Mouse (Mus musculus) heart, embryonic 10.5 days (tissue): ENCODE data around the gene Kdm7a. TPM values are rescaled to one million over a fixed set of nuclear protein-coding genes. Genes with fewer than 3 reads are reported as not detected.

Experiments used
- DNase-seq: peaks from one replicate; pipeline ENCODE4 v3.0.0-alpha.2; 2017; ENCODE audit warnings: low spot score
- H3K27ac ChIP-seq: fragments of 300-500 bp; sonication (generic); 2 replicates; pipeline ENCODE4 v1.5.1; 2016; ENCODE audit warnings: mild to moderate bottlenecking
- H3K27me3 ChIP-seq: fragments of 300-500 bp; sonication (generic); 2 replicates; pipeline ENCODE4 v1.6.1; 2016; ENCODE audit warnings: mild to moderate bottlenecking; ENCODE audit not compliant: poor library complexity, insufficient read depth, severe bottlenecking
- H3K36me3 ChIP-seq: fragments of 300-500 bp; sonication (generic); 2 replicates; pipeline ENCODE4 v1.6.1; 2016; ENCODE audit warnings: mild to moderate bottlenecking, moderate library complexity
- H3K4me1 ChIP-seq: fragments of 300-500 bp; sonication (generic); 2 replicates; pipeline ENCODE4 v1.6.1; 2016; ENCODE audit warnings: mild to moderate bottlenecking
- H3K4me3 ChIP-seq: fragments of 300-500 bp; sonication (generic); 2 replicates; pipeline ENCODE4 v1.5.1; 2016; ENCODE audit warnings: mild to moderate bottlenecking, moderate library complexity
- H3K9me3 ChIP-seq: fragments of 300-500 bp; sonication (generic); 2 replicates; pipeline ENCODE4 v1.6.1; 2016; ENCODE audit warnings: mild to moderate bottlenecking, moderate library complexity
- WGBS: fragments of 180-500 bp; shearing (Covaris S2); methylation state at CpG from one replicate; pipeline ENCODE4 v1.1.7; 2016; 5-methylcytosine and 5-hydroxymethylcytosine counted together
- polyA plus RNA-seq: library from polyadenylated mRNA; unstranded; fragments of >200 nt; fragmentation: Nextera tagmentation; extraction: Ambion mirVana; gene quantifications from 2 replicates; pipeline ENCODE4 v1.2.1, GENCODE M21; 2016

Kdm7a gene
- polyA plus RNA-seq, result 4.9 and 5.7 TPM in 2 replicates

DNA sequence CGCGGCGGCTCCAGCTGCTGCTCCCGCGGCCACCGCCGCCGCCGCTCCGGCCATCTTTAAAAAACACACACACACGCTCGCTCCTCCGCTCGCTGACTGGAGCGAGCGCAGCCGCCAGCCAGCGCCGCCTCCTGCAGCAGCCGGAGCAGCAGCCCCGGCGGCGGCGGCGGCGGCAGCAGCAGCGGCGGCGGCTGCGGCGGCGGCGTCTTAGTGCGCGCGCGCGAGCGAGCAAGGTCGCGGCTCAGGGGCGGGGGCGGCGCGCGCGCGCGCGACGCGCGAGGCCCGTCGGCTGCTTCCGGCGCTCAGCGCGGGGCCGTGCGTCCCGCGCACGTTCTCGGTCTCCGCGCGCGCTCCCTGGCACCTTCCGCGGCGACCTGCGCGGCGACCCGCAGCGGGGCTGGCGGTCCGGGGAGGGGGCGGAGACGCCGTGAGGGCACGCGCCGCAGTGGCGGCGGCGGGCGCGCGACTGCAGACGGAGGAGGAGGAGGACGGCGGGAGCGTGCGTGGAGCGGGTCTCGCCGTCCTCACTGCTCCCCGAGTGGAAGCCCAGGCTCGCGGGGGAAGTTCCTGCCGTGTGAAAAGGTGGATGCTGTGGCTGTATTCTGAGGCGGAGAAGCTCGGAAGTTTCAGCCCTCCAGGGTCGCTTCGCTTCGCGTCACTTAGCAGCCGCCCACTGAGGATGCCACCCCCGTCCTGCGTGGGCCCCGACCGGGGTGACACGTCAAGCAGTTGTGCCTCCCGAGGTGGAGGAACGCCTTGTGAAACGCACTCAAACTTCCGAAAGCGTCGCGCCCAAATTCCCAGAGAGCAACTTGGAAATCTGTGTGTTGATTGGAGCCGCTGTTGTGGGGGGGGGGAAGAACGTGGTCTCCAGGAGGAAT, at the start of gene Kdm7a:
Kdm7a (minus strand) TSS at position 209 of the 881 bp plus-strand sequence.
- H3K27me3 ChIP-seq, result no peaks in the 10 kb centered on the region
- DNase-seq, result peak; percentile 88
- H3K4me3 ChIP-seq, result peak within 1 kb of the TSS; percentile 76
- WGBS, result 5% methylated on average over 124 of the region's 124 CpGs
- no peaks in the 10 kb centered on the region for H3K36me3 ChIP-seq
- no peaks in the 10 kb centered on the region for H3K9me3 ChIP-seq
- peaks cover 5% of the 10 kb centered on the region for H3K4me1 ChIP-seq
- peak within 1 kb of the TSS; percentile 96 for H3K27ac ChIP-seq

DNA sequence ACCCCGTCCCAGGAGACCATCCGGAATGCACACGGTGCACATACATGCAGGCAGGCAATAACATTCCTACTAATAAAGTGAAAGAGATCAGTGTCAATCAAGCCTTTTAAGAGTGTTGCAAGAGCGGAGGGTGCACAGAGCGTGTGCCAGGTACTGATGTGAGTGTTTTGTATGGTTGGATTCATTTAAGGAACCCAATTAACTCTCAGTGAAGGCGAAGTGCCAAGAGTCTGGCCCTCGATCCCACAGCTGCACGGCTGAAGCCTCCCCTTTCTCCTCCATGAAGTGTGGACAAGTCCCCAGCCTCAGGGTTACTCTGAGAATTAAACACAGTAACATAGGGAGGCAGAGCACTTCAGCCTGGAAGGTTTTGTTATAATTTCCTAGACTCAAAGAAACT, 48.7 kb upstream of the Kdm7a start:
- Histone ChIP-seq H3K4me3 (no peak overlapping the region), H3K9me3 (no peaks in the 10 kb centered on the region), H3K27me3 (peaks cover 17% of the 10 kb centered on the region; the same call in 1 of the 2 replicates), H3K4me1 (peaks cover 20% of the 10 kb centered on the region), H3K36me3 (no peaks in the 10 kb centered on the region), H3K27ac (no peak overlapping the region)
- DNase-seq, result no peak
- 75% methylated on average over 8 of the region's 8 CpGs for WGBS

GRCm38 (mm10) chr6:39250055-39250454, 43.5 kb upstream of the Kdm7a start:
- no peaks in the 10 kb centered on the region for H3K36me3 ChIP-seq
- no peaks in the 10 kb centered on the region for H3K4me1 ChIP-seq
- no peak overlapping the region for H3K27ac ChIP-seq
- 88% methylated on average over 2 of the region's 2 CpGs for WGBS
- DNase-seq, result no peak
- no peaks in the 10 kb centered on the region for H3K27me3 ChIP-seq
- no peak overlapping the region for H3K4me3 ChIP-seq
- H3K9me3 ChIP-seq, result no peaks in the 10 kb centered on the region

DNA sequence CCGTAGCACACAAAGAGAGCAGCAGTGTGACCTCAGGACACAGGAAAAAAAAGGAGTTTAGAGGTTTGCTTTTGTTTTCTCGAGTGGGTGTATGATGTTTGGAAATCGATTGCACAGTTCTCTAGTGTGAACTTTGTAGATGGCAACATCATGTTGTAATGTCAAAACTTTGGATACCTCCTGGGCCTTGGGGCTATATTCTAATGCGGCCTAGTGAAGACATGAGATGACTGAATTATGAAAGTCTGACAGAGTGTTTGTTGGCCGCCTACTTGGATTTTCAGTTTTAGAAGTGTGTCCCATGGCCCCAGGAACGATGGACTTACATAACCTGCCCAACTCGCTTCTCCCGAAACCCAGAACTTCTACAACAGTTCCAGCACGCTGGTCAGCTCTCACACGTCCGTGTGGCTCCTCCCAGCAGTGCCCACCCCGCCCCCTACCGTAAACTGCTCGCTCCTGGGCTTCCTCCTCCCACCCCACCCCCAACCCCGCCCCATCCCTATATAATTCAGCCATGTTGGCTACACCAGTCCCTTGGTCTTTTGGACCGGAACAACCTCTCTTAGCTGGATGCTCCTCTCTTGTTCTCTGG, 42.7 kb upstream of the Kdm7a start:
- no peak overlapping the region for H3K4me3 ChIP-seq
- WGBS, result 46% methylated on average over 16 of the region's 16 CpGs
- DNase-seq, result no peak

GRCm38 (mm10) chr6:39244066-39244465, 37.5 kb upstream of the Kdm7a start:
- Histone ChIP-seq H3K36me3 (no peaks in the 10 kb centered on the region), H3K4me3 (no peak overlapping the region), H3K27ac (no peak overlapping the region)

More for the DNA sequence above, 42.7 kb upstream of the Kdm7a start:
- Histone ChIP-seq H3K4me1 (no peaks in the 10 kb centered on the region), H3K9me3 (no peaks in the 10 kb centered on the region), H3K27ac (no peak overlapping the region), H3K27me3 (no peaks in the 10 kb centered on the region), H3K36me3 (no peaks in the 10 kb centered on the region)

GRCm38 (mm10) chr6:39243511-39243961, 36.9 kb upstream of the Kdm7a start:
- no peak for DNase-seq
- Histone ChIP-seq H3K27me3 (no peaks in the 10 kb centered on the region), H3K27ac (0 out of 2 replicates have a peak overlapping the region, but pooled peaks have one; percentile 6), H3K4me1 (peaks cover 19% of the 10 kb centered on the region; the same call in 1 of the 2 replicates), H3K9me3 (no peaks in the 10 kb centered on the region), H3K4me3 (no peak overlapping the region), H3K36me3 (no peaks in the 10 kb centered on the region)
- WGBS, result 58% methylated on average over 8 of the region's 8 CpGs

More at GRCm38 (mm10) chr6:39244066-39244465, 37.5 kb upstream of the Kdm7a start:
- H3K27me3 ChIP-seq, result no peaks in the 10 kb centered on the region
- WGBS, result 85% methylated on average over 9 of the region's 9 CpGs
- H3K4me1 ChIP-seq, result peaks cover 17% of the 10 kb centered on the region; the same call in 1 of the 2 replicates
- H3K9me3 ChIP-seq, result no peaks in the 10 kb centered on the region
- DNase-seq, result no peak

- Histone ChIP-seq H3K36me3 (no peaks in the 10 kb centered on the region), H3K9me3 (no peaks in the 10 kb centered on the region), H3K4me3 (no peak overlapping the region), H3K27me3 (no peaks in the 10 kb centered on the region), H3K4me1 (peaks cover 19% of the 10 kb centered on the region; the same call in 1 of the 2 replicates), H3K27ac (0 out of 2 replicates have a peak overlapping the region, but pooled peaks have one; percentile 6)
- peak; percentile 87 for DNase-seq
- WGBS, result 60% methylated on average over 8 of the region's 8 CpGs
These were observed 36.3 kb upstream of the Kdm7a start for GRCm38 (mm10) chr6:39242718-39243471.

DNA sequence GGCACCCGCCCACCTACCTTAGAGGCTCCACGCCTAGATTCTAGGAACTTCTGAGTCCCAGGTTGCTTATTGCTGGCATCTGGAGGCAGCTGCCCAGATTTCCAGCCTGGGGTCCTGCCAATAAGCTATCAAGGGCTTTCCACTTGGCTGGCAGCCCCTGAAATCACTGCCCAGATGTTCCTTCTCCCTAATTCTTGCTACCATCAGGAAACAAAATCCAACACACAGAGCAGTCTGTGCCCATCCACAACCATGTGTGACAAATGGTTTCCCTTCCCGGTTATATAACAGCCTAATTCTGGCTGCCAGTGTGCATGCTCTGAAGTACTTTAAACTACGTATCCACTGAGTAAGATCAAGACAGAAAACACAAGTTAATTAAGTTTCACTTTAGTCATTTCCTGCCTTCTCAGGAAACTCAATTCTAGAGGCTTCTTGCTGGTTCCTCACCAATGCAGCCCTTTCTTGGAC, 34.9 kb upstream of the Kdm7a start:
- Histone ChIP-seq H3K4me3 (no peak overlapping the region), H3K27me3 (no peaks in the 10 kb centered on the region), H3K27ac (no peak overlapping the region), H3K9me3 (no peaks in the 10 kb centered on the region), H3K4me1 (peaks cover 19% of the 10 kb centered on the region; the same call in 1 of the 2 replicates), H3K36me3 (no peaks in the 10 kb centered on the region)
- no peak for DNase-seq
- WGBS, result 86% methylated on average over 4 of the region's 4 CpGs

DNA sequence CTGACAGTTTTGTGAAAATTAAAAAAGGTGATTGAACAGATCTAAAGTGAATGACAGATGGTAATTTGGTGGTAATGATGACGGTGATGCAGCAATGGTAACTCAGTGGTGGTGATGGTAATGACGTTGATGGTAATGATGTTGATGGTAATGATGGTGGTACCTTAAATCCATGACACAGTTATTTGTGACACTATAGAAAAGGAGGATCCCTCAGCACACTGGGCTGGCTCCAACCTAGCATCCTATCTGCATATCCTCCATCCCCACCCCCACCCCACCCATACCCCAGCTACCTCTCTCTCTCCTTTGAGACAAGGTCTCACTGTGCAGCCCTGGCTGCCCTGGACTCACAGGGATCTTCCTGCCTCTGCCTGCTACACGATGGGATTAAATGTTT, 34.4 kb upstream of the Kdm7a start:
- DNase-seq, result no peak

GRCm38 (mm10) chr6:39237887-39238286, 31.3 kb upstream of the Kdm7a start:
- Histone ChIP-seq H3K27ac (no peak overlapping the region), H3K9me3 (no peaks in the 10 kb centered on the region), H3K27me3 (no peaks in the 10 kb centered on the region), H3K4me3 (no peak overlapping the region), H3K4me1 (peaks cover 11% of the 10 kb centered on the region; the same call in 1 of the 2 replicates), H3K36me3 (no peaks in the 10 kb centered on the region)
- WGBS, result 49% methylated on average over 3 of the region's 3 CpGs
- no peak for DNase-seq

More for the DNA sequence above, 34.4 kb upstream of the Kdm7a start:
- H3K4me1 ChIP-seq, result peaks cover 19% of the 10 kb centered on the region; the same call in 1 of the 2 replicates
- H3K4me3 ChIP-seq, result no peak overlapping the region
- no peaks in the 10 kb centered on the region for H3K9me3 ChIP-seq
- WGBS, result 80% methylated on average over 3 of the region's 3 CpGs
- H3K27me3 ChIP-seq, result no peaks in the 10 kb centered on the region
- H3K27ac ChIP-seq, result no peak overlapping the region
- H3K36me3 ChIP-seq, result no peaks in the 10 kb centered on the region

GRCm38 (mm10) chr6:39232617-39233016, 26.0 kb upstream of the Kdm7a start:
- Histone ChIP-seq H3K4me1 (no peaks in the 10 kb centered on the region), H3K4me3 (no peak overlapping the region), H3K27ac (no peak overlapping the region), H3K27me3 (no peaks in the 10 kb centered on the region), H3K36me3 (no peaks in the 10 kb centered on the region), H3K9me3 (no peaks in the 10 kb centered on the region)
- 75% methylated on average over 4 of the region's 4 CpGs for WGBS
- no peak for DNase-seq

DNA sequence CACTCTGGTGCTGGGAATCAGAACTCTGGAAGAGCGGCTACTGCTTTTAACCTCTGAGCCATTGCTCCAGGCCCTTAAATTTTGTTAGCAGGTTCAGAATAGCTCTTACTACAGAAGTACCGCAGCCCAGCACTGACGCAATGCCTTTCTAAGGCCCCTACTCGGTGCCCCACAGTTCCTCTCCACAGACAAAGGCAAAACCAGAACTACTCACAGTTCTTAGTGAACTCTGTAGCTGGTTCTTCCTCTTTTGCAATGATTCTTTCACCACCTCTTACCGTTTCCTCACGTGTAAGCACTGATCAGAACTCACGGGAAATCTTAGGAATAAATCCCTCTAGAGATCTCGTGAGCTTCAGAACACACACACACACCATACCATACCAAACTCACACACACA, 24.1 kb upstream of the Kdm7a start:
- Histone ChIP-seq H3K36me3 (no peaks in the 10 kb centered on the region), H3K27ac (no peak overlapping the region), H3K9me3 (no peaks in the 10 kb centered on the region), H3K4me3 (no peak overlapping the region), H3K27me3 (no peaks in the 10 kb centered on the region), H3K4me1 (0 out of 2 replicates have a peak, but pooled peaks cover 5% of the 10 kb centered on the region)
- WGBS, result 76% methylated on average over 8 of the region's 8 CpGs
- DNase-seq, result no peak
